Mouse (Mus musculus): ENCODE measurements around the gene Plekho1.
"Not testable (repeated sequence)": the region's sequence is repeated elsewhere in the genome, so short reads cannot be mapped to it uniquely, and the experiment has no call there.

The Plekho1 gene

DNA sequence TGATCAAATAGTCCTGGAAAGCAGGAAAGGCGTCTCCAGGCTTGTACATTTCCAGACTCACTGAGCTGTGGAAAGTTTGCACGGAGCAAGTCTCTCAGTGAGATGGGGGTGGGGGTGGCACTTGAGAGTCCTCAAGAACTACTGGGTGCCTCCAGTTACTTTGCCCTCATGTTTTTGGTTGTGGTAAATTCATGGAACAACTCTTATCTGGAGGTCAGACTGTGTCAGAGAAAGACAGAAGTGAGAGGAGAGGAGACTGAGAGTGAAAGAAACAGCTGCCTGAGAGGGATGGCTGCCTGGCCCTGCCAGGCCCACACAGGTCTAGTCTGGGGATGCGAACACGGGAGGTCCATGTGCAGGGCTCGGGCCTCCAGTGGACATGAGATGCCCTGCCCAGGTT lies 40.5 kb downstream of the Plekho1 start:
- TF ChIP-seq CTCF (conservative IDR thresholded peaks at IDR 0.05; ENCODE audit: low read length): no peak
- TF ChIP-seq POU5F1 (IDR thresholded peaks at IDR 0.05; ENCODE audit: borderline replicate concordance, low read length): no peak
- no peak for TF ChIP-seq NANOG (IDR thresholded peaks at IDR 0.05; ENCODE audit: borderline replicate concordance, low read length)
- Histone ChIP-seq H3K27me3 (ENCODE audit: insufficient read depth, low read length) (no peaks in the 10 kb centered on the region; the same call in 1 of the 2 replicates), H3K4me3 (replicated peaks; ENCODE audit: low read length) (no peak overlapping the region), H3K36me3 (ENCODE audit: insufficient read depth, low read length) (no peaks in the 10 kb centered on the region), H3K4me1 (replicated peaks; ENCODE audit: low read depth, low read length) (peaks cover 11% of the 10 kb centered on the region; the same call in 1 of the 2 replicates), H3K9me3 (ENCODE audit: low read length) (peaks cover 9% of the 10 kb centered on the region)

DNA sequence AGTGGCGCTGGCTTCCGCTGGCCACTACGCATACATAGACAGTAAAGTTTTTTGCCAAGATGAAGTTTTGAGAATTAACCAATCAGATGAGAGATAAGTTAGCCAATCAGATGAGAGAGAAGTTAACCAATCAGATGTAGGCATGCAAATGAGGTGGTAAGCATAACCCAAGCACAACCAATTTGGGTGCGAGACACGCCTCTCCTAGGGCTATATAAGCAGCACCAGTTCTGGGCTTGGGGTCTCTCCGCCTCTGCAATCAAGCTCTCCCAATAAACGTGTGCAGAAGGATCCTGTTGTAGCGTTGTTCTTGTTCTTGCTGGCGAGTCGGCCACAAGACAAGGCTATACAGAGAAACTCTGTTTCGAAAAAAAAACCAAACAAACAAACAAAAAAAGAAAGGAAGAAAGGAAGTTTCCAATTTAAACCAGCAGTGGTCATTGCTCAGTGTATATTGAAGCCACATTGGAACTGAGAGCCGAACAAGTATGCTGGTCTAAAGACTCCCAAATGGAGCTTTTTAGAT lies 41.1 kb downstream of the Plekho1 start:
- not testable (repeated sequence) for H3K36me3 ChIP-seq (ENCODE audit: insufficient read depth, low read length); H3K9me3 ChIP-seq (ENCODE audit: low read length); H3K27me3 ChIP-seq (ENCODE audit: insufficient read depth, low read length); H3K4me3 ChIP-seq (replicated peaks; ENCODE audit: low read length)
- peaks cover 11% of the 10 kb centered on the region; the same call in 1 of the 2 replicates for H3K4me1 ChIP-seq (replicated peaks; ENCODE audit: low read depth, low read length)

DNA sequence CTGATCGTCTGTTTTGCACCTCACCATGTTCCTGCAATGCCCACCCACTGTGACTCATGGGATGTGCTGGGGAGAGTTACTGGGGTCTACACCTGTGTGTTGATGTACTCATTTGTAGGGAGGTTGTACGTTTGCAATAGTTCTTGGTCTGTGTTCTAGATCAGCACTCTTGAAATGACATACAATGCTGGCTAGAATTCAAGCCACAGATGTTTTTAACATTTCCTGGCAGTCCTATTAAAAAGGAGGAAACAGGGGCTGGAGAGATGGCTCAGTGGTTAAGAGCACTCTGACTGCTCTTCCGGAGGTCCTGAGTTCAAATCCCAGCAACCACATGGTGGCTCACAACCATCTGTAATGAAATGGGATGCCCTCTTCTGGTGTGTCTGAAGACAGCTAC lies 42.3 kb downstream of the Plekho1 start:
- H3K4me3 ChIP-seq (replicated peaks; ENCODE audit: low read length): no peak overlapping the region
- peaks cover 9% of the 10 kb centered on the region for H3K9me3 ChIP-seq (ENCODE audit: low read length)
- no peaks in the 10 kb centered on the region for H3K27me3 ChIP-seq (ENCODE audit: insufficient read depth, low read length)
- H3K4me1 ChIP-seq (replicated peaks; ENCODE audit: low read depth, low read length): peaks cover 11% of the 10 kb centered on the region; the same call in 1 of the 2 replicates
- peaks cover 4% of the 10 kb centered on the region for H3K36me3 ChIP-seq (ENCODE audit: insufficient read depth, low read length)
- no peak for TF ChIP-seq CTCF (conservative IDR thresholded peaks at IDR 0.05; ENCODE audit: low read length)
- TF ChIP-seq POU5F1 (IDR thresholded peaks at IDR 0.05; ENCODE audit: borderline replicate concordance, low read length): no peak
- no peak for TF ChIP-seq NANOG (IDR thresholded peaks at IDR 0.05; ENCODE audit: borderline replicate concordance, low read length)

DNA sequence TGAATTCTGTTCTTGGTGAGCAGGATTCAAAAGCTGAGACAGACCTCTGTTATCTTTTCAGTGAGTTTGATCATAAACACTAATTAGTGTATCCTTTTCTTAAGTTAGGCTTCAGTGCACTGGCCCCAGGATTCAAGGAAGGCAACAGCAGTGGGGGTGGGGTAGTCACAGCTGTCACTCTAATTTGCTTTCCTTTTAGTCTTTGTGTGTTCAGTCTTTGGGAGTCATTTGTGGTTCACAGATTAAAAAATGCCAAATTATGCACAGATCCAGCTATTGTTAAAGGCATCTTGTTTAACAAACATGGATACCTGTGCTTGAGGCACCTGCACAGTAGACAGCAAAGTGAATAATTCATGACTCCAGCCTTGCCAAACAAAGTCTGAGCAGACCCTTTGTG lies 42.8 kb downstream of the Plekho1 start:
- Histone ChIP-seq H3K27me3 (ENCODE audit: insufficient read depth, low read length) (no peaks in the 10 kb centered on the region), H3K36me3 (ENCODE audit: insufficient read depth, low read length) (peaks cover 9% of the 10 kb centered on the region), H3K9me3 (ENCODE audit: low read length) (peaks cover 9% of the 10 kb centered on the region), H3K4me1 (replicated peaks; ENCODE audit: low read depth, low read length) (peaks cover 12% of the 10 kb centered on the region), H3K4me3 (replicated peaks; ENCODE audit: low read length) (no peak overlapping the region)
- no peak for TF ChIP-seq CTCF (conservative IDR thresholded peaks at IDR 0.05; ENCODE audit: low read length)
- no peak for TF ChIP-seq NANOG (IDR thresholded peaks at IDR 0.05; ENCODE audit: borderline replicate concordance, low read length)
- no peak for TF ChIP-seq POU5F1 (IDR thresholded peaks at IDR 0.05; ENCODE audit: borderline replicate concordance, low read length)

DNA sequence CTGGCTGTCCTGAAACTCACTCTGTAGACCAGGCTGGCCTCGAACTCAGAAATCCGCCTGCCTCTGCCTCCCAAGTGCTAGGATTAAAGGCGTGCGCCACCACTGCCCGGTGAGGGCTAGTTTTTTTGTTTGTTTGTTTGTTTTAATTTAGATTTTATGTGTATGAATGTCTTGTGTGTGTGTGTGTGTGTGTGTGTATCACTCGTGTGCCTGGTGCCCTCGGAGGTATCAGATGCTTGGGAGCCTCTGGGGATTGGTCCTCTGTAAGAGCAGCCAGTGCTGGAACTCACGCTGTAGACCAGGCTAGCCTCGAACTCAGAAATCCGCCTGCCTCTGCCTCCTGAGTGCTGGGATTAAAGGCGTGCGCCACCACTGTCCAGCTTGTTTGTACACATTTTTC lies 44.2 kb downstream of the Plekho1 start:
- H3K4me1 ChIP-seq (replicated peaks; ENCODE audit: low read depth, low read length): peaks cover 26% of the 10 kb centered on the region
- not testable (repeated sequence) for H3K9me3 ChIP-seq (ENCODE audit: low read length); H3K27me3 ChIP-seq (ENCODE audit: insufficient read depth, low read length)
- peaks cover 21% of the 10 kb centered on the region for H3K36me3 ChIP-seq (ENCODE audit: insufficient read depth, low read length)
- peak overlapping the region; percentile 77 for H3K4me3 ChIP-seq (replicated peaks; ENCODE audit: low read length)

DNA sequence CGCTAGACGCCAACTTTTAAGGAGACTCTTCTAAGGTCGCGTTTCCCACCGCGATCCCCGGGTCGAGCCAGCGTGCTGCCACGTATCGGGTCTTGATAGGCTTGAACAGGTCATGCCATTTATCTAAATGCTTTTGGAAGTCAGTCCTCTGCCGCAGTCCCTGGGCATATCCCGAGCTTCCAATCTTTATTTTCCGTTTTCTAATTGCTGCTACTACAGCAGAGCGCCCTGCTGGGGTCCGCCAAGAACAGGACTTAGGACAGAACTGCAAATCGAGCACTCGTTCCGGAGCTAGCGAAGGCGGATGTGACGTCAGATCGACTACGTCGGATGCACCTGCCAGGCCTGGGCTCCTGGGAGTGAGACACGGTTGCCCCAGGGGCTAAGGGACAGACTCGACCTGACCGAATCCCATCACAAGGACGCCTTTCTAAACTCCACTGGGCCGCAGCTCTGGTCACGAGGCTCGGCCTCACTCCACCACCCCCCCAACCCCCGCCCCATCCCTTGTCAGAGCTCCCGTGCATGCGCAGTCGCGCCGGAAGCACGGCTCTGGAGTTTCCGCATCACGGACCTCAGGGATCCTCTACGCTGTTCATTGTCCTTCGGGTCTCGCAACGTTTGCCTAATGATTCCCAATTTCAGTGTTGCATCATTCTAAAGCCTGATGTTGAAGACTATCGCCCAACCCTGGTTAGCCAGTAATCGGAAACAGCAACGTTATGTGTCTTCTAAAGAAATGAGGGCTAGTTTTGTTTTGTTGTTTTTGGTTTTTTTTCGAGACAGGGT lies 44.8 kb downstream of the Plekho1 start:
- H3K27me3 ChIP-seq (ENCODE audit: insufficient read depth, low read length): no peaks in the 10 kb centered on the region

DNA sequence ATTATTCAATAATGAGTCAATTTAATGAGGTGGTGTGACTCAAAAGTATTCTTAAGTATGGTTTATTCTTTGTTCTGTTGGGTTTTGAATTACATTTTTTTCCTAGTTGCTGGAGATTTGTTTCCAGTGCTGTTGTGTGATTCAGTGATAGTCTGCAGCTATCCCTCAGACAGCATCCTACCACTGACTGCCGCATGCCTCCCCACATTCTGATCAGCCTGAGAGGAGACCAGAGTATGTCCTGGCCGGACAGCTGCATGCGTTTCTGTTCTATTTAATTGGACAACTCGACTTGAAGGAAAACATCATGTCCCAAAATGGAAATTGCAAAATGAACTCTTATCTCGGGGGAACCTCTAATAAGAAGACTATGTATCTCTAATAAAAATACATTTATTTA lies 47.5 kb downstream of the Plekho1 start:
- peaks cover 43% of the 10 kb centered on the region for H3K4me1 ChIP-seq (replicated peaks; ENCODE audit: low read depth, low read length)
- no peaks in the 10 kb centered on the region for H3K9me3 ChIP-seq (ENCODE audit: low read length)
- no peaks in the 10 kb centered on the region for H3K27me3 ChIP-seq (ENCODE audit: insufficient read depth, low read length)
- TF ChIP-seq NANOG (IDR thresholded peaks at IDR 0.05; ENCODE audit: borderline replicate concordance, low read length) (no peak), POU5F1 (IDR thresholded peaks at IDR 0.05; ENCODE audit: borderline replicate concordance, low read length) (no peak), CTCF (conservative IDR thresholded peaks at IDR 0.05; ENCODE audit: low read length) (no peak)
- H3K4me3 ChIP-seq (replicated peaks; ENCODE audit: low read length): no peak overlapping the region
- H3K36me3 ChIP-seq (ENCODE audit: insufficient read depth, low read length): peaks cover 52% of the 10 kb centered on the region

More for the DNA sequence above, 44.8 kb downstream of the Plekho1 start:
- TF ChIP-seq CTCF (conservative IDR thresholded peaks at IDR 0.05; ENCODE audit: low read length) (no peak), POU5F1 (IDR thresholded peaks at IDR 0.05; ENCODE audit: borderline replicate concordance, low read length) (no peak), NANOG (IDR thresholded peaks at IDR 0.05; ENCODE audit: borderline replicate concordance, low read length) (no peak)
- Histone ChIP-seq H3K9me3 (ENCODE audit: low read length) (peaks cover 9% of the 10 kb centered on the region), H3K4me1 (replicated peaks; ENCODE audit: low read depth, low read length) (peaks cover 32% of the 10 kb centered on the region), H3K4me3 (replicated peaks; ENCODE audit: low read length) (peak overlapping the region; percentile 77), H3K36me3 (ENCODE audit: insufficient read depth, low read length) (peaks cover 27% of the 10 kb centered on the region)

DNA sequence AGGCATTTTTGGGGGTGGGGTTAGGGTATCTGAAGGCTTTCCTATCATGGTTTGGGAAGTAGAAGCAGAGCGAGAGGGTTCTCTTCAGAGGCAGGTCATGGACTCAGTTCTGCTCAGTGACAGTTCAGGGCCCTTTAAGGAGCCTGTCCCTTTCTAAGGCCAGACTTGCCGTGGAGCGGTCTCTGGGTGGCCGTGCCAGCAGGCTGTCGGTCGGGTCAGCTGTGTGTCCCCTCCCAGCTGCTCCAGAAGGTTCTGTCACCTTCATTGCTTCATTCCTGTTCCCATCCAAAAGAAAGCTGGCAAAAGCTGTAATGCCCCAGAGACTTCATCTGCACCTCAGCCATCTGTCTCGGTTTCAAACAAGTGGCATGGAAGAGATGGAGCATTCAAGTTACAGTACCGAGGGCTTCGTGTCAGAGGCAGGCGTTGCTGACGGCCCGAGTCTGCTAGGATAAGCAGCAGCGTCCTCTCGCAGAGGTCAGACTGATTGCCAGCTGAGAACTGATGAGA lies 50.0 kb downstream of the Plekho1 start:
- TF ChIP-seq CTCF (conservative IDR thresholded peaks at IDR 0.05; ENCODE audit: low read length) (no peak), POU5F1 (IDR thresholded peaks at IDR 0.05; ENCODE audit: borderline replicate concordance, low read length) (no peak), NANOG (IDR thresholded peaks at IDR 0.05; ENCODE audit: borderline replicate concordance, low read length) (no peak)
- H3K27me3 ChIP-seq (ENCODE audit: insufficient read depth, low read length): no peaks in the 10 kb centered on the region
- H3K4me3 ChIP-seq (replicated peaks; ENCODE audit: low read length): no peak overlapping the region
- peaks cover 76% of the 10 kb centered on the region for H3K36me3 ChIP-seq (ENCODE audit: insufficient read depth, low read length)
- no peaks in the 10 kb centered on the region for H3K9me3 ChIP-seq (ENCODE audit: low read length)
- peaks cover 60% of the 10 kb centered on the region for H3K4me1 ChIP-seq (replicated peaks; ENCODE audit: low read depth, low read length)

DNA sequence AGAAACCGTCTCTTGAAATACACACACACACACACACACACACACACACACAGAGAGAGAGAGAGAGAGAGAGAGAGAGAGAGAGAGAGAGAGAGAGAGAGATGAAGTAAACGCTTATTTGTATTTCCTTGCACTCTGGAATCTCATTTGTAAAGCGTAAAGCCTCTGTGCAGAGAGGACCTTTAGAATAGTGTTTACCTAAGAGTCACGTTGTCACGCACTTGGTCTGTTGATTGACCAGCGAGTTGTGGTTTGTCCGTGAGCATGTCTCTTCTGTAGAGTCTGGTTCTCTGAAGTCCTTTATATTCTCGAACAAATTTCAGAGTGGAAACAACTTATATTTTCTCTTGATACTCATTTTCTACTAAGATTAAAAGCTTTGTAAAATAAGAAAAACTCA lies 51.1 kb downstream of the Plekho1 start:
- TF ChIP-seq CTCF (conservative IDR thresholded peaks at IDR 0.05; ENCODE audit: low read length) (no peak), POU5F1 (IDR thresholded peaks at IDR 0.05; ENCODE audit: borderline replicate concordance, low read length) (no peak), NANOG (IDR thresholded peaks at IDR 0.05; ENCODE audit: borderline replicate concordance, low read length) (no peak)
- Histone ChIP-seq H3K27me3 (ENCODE audit: insufficient read depth, low read length) (no peaks in the 10 kb centered on the region), H3K4me3 (replicated peaks; ENCODE audit: low read length) (no peak overlapping the region), H3K9me3 (ENCODE audit: low read length) (no peaks in the 10 kb centered on the region), H3K36me3 (ENCODE audit: insufficient read depth, low read length) (peaks cover 87% of the 10 kb centered on the region), H3K4me1 (replicated peaks; ENCODE audit: low read depth, low read length) (peaks cover 69% of the 10 kb centered on the region)

All from E14TG2a.4 (cell line).